Mouse (Mus musculus) CH12.LX (cell line): ENCODE results near the gene 1700037H04Rik. TPM values are rescaled to one million over a fixed set of nuclear protein-coding genes. Genes with fewer than 3 reads are reported as not detected.
"Not testable (repeated sequence)": the region's sequence is repeated elsewhere in the genome, so short reads cannot be mapped to it uniquely, and the experiment has no call there.

ENCODE experiments used
- DNase-seq: peaks from one replicate; pipeline ENCODE4 v3.0.0-alpha.2; 2013; ENCODE audit errors: extremely low read depth
- H3K27ac ChIP-seq: 2 replicates; pipeline ENCODE4 v1.5.1; 2012; ENCODE audit warnings: low read depth, mild to moderate bottlenecking, control low read depth, moderate library complexity; ENCODE audit not compliant: insufficient read depth
- H3K27me3 ChIP-seq: replicated peaks from 2 replicates; pipeline ENCODE3; 2012; ENCODE audit warnings: inconsistent platforms
- H3K36me3 ChIP-seq, 2 experiments: replicated peaks in 1 of 2; 2 replicates each; pipeline versions ENCODE3 to v1.6.1; 2012; ENCODE audit warnings: inconsistent platforms in 1 of 2, low read length in 1 of 2, mild to moderate bottlenecking in 1 of 2, mixed read lengths in 1 of 2, moderate library complexity in 1 of 2; ENCODE audit not compliant: control insufficient read depth in 1 of 2, insufficient read depth in 1 of 2
- H3K4me1 ChIP-seq, 2 experiments: 2 replicates each; pipeline ENCODE4 v1.6.1; 2012; ENCODE audit warnings: inconsistent platforms in 1 of 2, moderate library complexity in 1 of 2; ENCODE audit not compliant: insufficient read depth in 2 of 2, control insufficient read depth in 1 of 2
- H3K4me2 ChIP-seq: 2 replicates; pipeline ENCODE4 v1.6.1; 2012; ENCODE audit warnings: low read depth, mild to moderate bottlenecking, control low read depth; ENCODE audit not compliant: poor library complexity, insufficient read depth, severe bottlenecking
- H3K4me3 ChIP-seq, 3 experiments: fragments of 150-350 bp in 1 of 3; sonication (generic) in 1 of 3; replicated peaks in 1 of 3; 2 replicates each; pipeline versions ENCODE3 to v1.5.1; 2011 to 2012; ENCODE audit warnings: low read depth in 2 of 3, low read length in 2 of 3, mild to moderate bottlenecking in 2 of 3, moderate library complexity in 2 of 3, control low read depth in 1 of 3, improper control_type of control experiment in 1 of 3, inconsistent platforms in 1 of 3, mixed read lengths in 1 of 3; ENCODE audit not compliant: poor library complexity in 1 of 3
- H3K79me2 ChIP-seq: replicated peaks from 2 replicates; pipeline ENCODE4 v1.6.1; 2012; ENCODE audit warnings: mild to moderate bottlenecking, moderate library complexity; ENCODE audit not compliant: control insufficient read depth, poor library complexity, insufficient read depth, severe bottlenecking; ENCODE audit errors: extremely low read depth
- H3K9ac ChIP-seq: 2 replicates; pipeline ENCODE4 v1.6.1; 2012; ENCODE audit warnings: low read depth, mild to moderate bottlenecking, control low read depth, moderate library complexity; ENCODE audit not compliant: insufficient read depth
- H3K9me3 ChIP-seq: replicated peaks from 2 replicates; pipeline ENCODE3; 2012; ENCODE audit warnings: low read length, inconsistent platforms, mixed read lengths
- BHLHE40 ChIP-seq: IDR thresholded peaks from 2 replicates; pipeline ENCODE4 v1.6.1; 2011; ENCODE audit warnings: mild to moderate bottlenecking, low read depth, low read length, improper control_type of control experiment
- CHD2 ChIP-seq: IDR thresholded peaks from 2 replicates; pipeline ENCODE4 v1.6.1; 2011; ENCODE audit warnings: low read length, improper control_type of control experiment
- EP300 ChIP-seq: IDR thresholded peaks from 2 replicates; pipeline ENCODE4 v1.6.1; 2011; ENCODE audit warnings: low read length, improper control_type of control experiment
- ETS1 ChIP-seq: conservative IDR thresholded peaks from 2 replicates; pipeline ENCODE4 v1.6.1; 2012; ENCODE audit warnings: low read depth, mild to moderate bottlenecking, inconsistent platforms, low read length, improper control_type of control experiment, moderate library complexity
- MAFK ChIP-seq: IDR thresholded peaks from 2 replicates; pipeline ENCODE4 v1.6.1; 2011; ENCODE audit warnings: low read length, improper control_type of control experiment; ENCODE audit not compliant: insufficient replicate concordance
- MEF2A ChIP-seq: IDR thresholded peaks from 2 replicates; pipeline ENCODE4 v1.6.1; 2014; ENCODE audit warnings: low read depth, mild to moderate bottlenecking, inconsistent platforms, low read length, improper control_type of control experiment, borderline replicate concordance
- RAD21 ChIP-seq: IDR thresholded peaks from 2 replicates; pipeline ENCODE4 v1.6.1; 2011; ENCODE audit warnings: low read depth, mild to moderate bottlenecking, low read length, improper control_type of control experiment, moderate library complexity
- RCOR1 ChIP-seq: conservative IDR thresholded peaks from 2 replicates; pipeline ENCODE4 v1.6.1; 2012; ENCODE audit warnings: low read depth, mild to moderate bottlenecking, inconsistent platforms, low read length, improper control_type of control experiment
- SMC3 ChIP-seq: IDR thresholded peaks from 2 replicates; pipeline ENCODE4 v1.6.1; 2011; ENCODE audit warnings: low read depth, low read length, improper control_type of control experiment
- TBP ChIP-seq: conservative IDR thresholded peaks from 2 replicates; pipeline ENCODE4 v1.6.1; 2011; ENCODE audit warnings: low read depth, low read length, improper control_type of control experiment
- UBTF ChIP-seq: IDR thresholded peaks from 2 replicates; pipeline ENCODE4 v1.6.1; 2012; ENCODE audit warnings: low read depth, mild to moderate bottlenecking, inconsistent platforms, low read length, improper control_type of control experiment, moderate library complexity
- USF1 ChIP-seq: IDR thresholded peaks from 2 replicates; pipeline ENCODE4 v1.6.1; 2014; ENCODE audit warnings: low read depth, mild to moderate bottlenecking, inconsistent platforms, low read length, improper control_type of control experiment
- USF2 ChIP-seq: conservative IDR thresholded peaks from 2 replicates; pipeline ENCODE4 v1.6.1; 2011; ENCODE audit warnings: low read depth, low read length, improper control_type of control experiment
- ZKSCAN1 ChIP-seq: IDR thresholded peaks from 2 replicates; pipeline ENCODE4 v1.6.1; 2012; ENCODE audit warnings: low read depth, inconsistent platforms, low read length, improper control_type of control experiment, borderline replicate concordance
- ZMIZ1 ChIP-seq: IDR thresholded peaks from 2 replicates; pipeline ENCODE4 v1.6.1; 2012; ENCODE audit warnings: low read depth, mild to moderate bottlenecking, inconsistent platforms, low read length, improper control_type of control experiment
- ZNF384 ChIP-seq: IDR thresholded peaks from 2 replicates; pipeline ENCODE4 v1.6.1; 2012; ENCODE audit warnings: low read depth, low read length, improper control_type of control experiment, inconsistent platforms
- dilution Hi-C: fragments of 300-500 bp; cut with MboI; formaldehyde crosslinking; loops from 2 replicates; pipeline ENCODE4 v1.14.3; 2020; ENCODE audit warnings: low sequenced_read_pairs; ENCODE audit not compliant: extremely low pct_unique_long_range_greater_than_20kb, extremely low pct_ligation_motif_present
- in situ Hi-C: fragments of 300-500 bp; cut with MboI; formaldehyde crosslinking; loops from 3 replicates; pipeline ENCODE4 v1.14.3; 2019; ENCODE audit warnings: low sequenced_read_pairs, low pct_ligation_motif_present, low pct_unique_long_range_greater_than_20kb, mixed read lengths
- polyA plus RNA-seq: library from polyadenylated mRNA; unstranded; fragments of >175 nt; gene quantifications from 2 replicates; pipeline ENCODE4 v1.2.1, GENCODE M21; 2012; ENCODE audit warnings: low read depth; ENCODE audit not compliant: insufficient read length
- total RNA-seq, 2 experiments: library from RNA; depleted of rRNA; stranded (reverse); fragments of 300-350 nt in 1 of 2; fragments of >200 nt in 1 of 2; gene quantifications; 2 replicates each; pipeline ENCODE4 v1.2.3; 2012 to 2014

The 1700037H04Rik gene
- total and polyA plus RNA-seq, 3 experiments, result 16.0 to 40.0 (median 36.5) TPM

DNA sequence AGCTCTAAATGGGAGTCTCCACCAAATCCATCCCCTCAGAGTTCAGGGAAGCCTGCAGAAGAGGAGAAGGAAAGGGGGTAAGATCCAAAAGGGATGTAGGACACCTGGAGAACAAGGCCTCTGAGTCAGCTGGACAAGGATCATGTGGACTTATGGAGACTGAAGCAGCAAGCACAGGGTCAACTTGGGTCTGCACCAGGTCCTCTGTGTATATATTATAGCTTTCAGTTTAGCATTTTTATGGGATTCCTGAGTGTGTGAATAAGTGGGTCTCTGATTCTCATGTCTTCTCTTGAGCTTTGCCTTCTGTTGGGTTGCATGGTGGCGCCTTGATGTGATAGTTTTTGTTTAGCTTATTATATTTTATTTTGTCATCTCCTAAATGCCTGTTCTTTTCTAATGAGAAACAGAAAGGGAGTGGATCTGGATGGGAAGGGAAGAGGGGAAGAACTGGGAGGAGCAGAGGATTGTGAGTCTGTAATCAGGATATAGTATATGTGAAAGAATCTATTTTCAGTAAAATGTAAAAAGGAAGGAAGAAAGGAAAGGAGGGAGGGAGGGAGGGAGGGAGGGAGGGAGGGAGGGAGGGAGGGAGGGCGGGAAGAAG lies 40.8 kb downstream of the 1700037H04Rik start:
- no peak overlapping the region for H3K4me2 ChIP-seq
- no peaks in the 10 kb centered on the region for H3K36me3 ChIP-seq
- no peak overlapping the region for H3K27ac ChIP-seq
- TF ChIP-seq MEF2A (no peak), RCOR1 (no peak), USF2 (no peak), BHLHE40 (no peak), ZMIZ1 (no peak), RAD21 (no peak), USF1 (no peak), CHD2 (no peak), EP300 (no peak), SMC3 (no peak), TBP (no peak), ZKSCAN1 (no peak), ZNF384 (no peak), MAFK (no peak), ETS1 (no peak)
- dilution Hi-C loops (no loop called here), in situ Hi-C loops (no loop called here)
- H3K4me1 ChIP-seq, result peaks cover 0 to under 1% of the 10 kb centered on the region in 2 experiments; a peak in 1 of 4 replicates
- no peaks in the 10 kb centered on the region for H3K79me2 ChIP-seq
- peaks cover 15% of the 10 kb centered on the region for H3K27me3 ChIP-seq
- H3K4me3 ChIP-seq, result no peak overlapping the region
- H3K9ac ChIP-seq, result no peak overlapping the region
- no peaks in the 10 kb centered on the region for H3K9me3 ChIP-seq
- no peak for DNase-seq

DNA sequence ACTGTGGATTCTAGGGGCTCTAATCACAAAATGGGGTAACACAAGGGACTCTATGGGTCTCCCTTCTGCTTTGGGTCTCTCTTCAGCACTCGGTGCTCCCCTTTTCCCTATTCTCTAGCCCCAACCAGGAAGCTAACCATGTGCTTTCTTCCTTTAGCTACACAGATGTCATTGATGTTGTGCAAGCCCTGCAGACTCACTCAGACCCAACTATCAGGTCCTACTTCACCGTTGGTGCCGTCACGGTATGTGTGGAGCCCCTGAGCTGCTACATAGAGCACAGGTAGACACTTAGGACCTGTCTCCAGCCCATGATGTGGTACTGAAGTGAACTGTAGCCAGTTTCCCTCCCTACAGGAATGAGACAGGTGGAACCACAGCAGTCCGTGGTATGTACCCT lies 53.9 kb downstream of the 1700037H04Rik start:
- H3K36me3 ChIP-seq, result no peaks in the 10 kb centered on the region
- no peaks in the 10 kb centered on the region for H3K79me2 ChIP-seq
- H3K4me3 ChIP-seq, result no peak overlapping the region
- no peak overlapping the region for H3K9ac ChIP-seq
- peaks cover 6% of the 10 kb centered on the region for H3K27me3 ChIP-seq
- no peak overlapping the region for H3K27ac ChIP-seq
- dilution Hi-C loops, result no loop called here
- in situ Hi-C loops, result no loop called here
- TF ChIP-seq UBTF (no peak), MAFK (no peak), ZKSCAN1 (no peak), USF2 (no peak)
- no peaks in the 10 kb centered on the region for H3K9me3 ChIP-seq
- no peak overlapping the region for H3K4me2 ChIP-seq
- DNase-seq, result no peak
- no peaks in the 10 kb centered on the region for H3K4me1 ChIP-seq

DNA sequence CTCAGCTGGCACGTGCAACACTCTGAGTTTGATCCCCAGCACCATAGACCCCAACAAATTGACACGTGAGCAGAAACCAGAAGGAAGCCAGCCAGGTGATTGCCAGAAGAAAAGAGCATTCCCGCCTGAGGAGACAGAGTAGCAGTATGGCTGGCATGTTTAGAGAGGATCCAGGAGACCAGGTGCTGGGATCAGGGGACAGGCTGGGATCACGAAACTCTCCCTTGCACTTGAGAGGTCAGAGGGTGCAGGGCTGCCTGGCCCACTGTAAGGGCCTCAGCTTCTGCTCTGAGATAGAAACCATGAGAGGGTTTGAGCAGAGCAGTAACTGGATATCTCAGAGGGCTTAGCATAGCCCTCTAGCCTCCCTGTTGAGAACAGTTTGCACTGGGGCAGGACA lies 54.8 kb downstream of the 1700037H04Rik start:
- H3K9ac ChIP-seq, DNase-seq, H3K27me3 ChIP-seq, H3K4me2 ChIP-seq, H3K9me3 ChIP-seq, H3K79me2 ChIP-seq, H3K36me3 ChIP-seq, H3K4me1 ChIP-seq, H3K4me3 ChIP-seq, H3K27ac ChIP-seq, in situ Hi-C loops, dilution Hi-C loops: not testable (repeated sequence)
